Mouse (Mus musculus) c-Kit-positive CD71-positive TER-119-positive erythroid progenitor cells, embryonic 14.5 days (primary cell): ENCODE measurements around the gene Abhd17b.
"Not testable (repeated sequence)": the region's sequence is repeated elsewhere in the genome, so short reads cannot be mapped to it uniquely, and the experiment has no call there.

Experiments used
- DNase-seq: peaks from one replicate; pipeline ENCODE4 v3.0.0-alpha.2; 2013; ENCODE audit warnings: low spot score

The Abhd17b gene

DNA sequence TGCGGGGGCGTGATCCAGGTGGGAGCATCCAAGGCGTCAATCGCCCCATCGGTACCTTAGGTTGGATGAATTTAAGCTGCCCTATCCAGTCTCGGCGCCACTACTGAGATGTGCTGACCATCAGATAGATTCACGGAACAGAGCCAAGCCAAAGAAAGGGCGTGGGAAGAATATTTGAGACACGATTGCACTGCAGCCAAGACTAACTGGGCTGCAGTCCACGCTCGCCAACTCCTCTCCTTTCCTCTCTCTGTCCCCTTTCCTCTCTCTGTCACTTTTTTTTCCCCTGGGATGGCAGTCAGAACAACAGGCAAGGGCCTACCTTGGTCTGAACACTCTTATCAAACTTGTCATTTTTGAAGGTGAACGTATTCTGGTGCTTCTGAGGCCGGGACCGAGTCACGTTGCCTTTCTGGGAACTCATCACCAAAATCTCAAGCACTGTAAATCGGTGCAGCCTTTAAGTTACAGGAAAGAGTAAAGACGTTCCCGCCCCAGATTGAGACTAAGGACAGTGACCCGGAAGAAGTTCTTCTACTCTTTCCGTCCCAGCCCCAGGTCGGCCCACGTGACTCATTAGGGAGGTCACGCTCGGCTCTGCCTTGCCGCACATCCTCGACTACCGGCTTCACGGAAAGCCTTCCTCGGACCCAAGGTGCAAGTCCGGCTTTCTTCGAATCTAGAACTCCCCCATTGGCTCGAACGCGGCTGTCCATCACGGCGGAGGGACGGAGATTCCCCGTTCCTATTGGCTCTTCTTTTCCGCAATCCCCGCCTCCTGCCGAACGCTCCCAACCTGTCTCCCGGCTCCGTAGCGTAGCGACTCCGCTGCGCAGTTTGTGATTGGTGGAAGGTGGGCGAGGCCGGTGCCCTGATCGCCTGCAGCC is 457 bp upstream of the Abhd17b start, which contains the start of gene 1110059E24Rik:
Gene 1110059E24Rik, minus strand, starts transcription at position 692 of the 887 bp plus-strand sequence.
- DNase-seq, result peak; percentile 93

DNA sequence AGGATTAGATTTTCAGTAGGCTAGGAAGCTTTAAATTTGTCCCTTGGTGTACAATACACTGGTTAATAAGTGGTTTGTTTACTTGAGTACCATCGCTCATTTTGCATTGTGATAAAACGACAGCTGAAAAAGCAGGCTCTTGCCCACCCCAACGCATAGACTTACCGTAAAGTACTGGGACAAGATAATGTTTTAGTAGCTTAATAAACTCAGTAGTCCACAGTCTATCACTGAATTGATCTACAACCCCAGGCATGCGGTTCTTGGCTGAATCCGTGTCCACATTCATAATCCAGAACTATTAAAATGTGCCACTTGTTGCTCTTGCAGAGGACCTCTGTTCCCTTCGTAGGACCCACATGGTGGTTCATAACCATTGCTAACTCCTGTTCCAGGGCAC is 1.8 kb downstream of the Abhd17b start:
- DNase-seq, result no peak

DNA sequence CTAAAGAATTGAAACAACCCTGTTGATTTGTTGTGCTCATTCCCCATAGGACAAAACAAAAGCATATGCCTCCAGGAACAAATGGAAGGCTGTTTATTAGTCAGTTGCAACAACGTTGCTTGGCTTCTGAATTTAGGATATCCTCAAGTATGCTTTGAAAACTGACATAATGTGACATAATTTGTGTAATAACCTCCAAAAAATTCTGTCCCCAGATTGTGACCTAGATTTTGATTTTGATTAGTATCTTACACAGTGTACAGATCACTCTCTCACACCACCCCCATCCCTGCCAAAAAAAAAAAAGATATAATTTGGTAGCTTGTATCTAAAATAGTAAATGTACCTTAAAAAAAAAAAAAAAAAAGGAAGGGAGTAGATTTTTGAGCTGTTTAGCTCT is 7.7 kb downstream of the Abhd17b start:
- no peak for DNase-seq

DNA sequence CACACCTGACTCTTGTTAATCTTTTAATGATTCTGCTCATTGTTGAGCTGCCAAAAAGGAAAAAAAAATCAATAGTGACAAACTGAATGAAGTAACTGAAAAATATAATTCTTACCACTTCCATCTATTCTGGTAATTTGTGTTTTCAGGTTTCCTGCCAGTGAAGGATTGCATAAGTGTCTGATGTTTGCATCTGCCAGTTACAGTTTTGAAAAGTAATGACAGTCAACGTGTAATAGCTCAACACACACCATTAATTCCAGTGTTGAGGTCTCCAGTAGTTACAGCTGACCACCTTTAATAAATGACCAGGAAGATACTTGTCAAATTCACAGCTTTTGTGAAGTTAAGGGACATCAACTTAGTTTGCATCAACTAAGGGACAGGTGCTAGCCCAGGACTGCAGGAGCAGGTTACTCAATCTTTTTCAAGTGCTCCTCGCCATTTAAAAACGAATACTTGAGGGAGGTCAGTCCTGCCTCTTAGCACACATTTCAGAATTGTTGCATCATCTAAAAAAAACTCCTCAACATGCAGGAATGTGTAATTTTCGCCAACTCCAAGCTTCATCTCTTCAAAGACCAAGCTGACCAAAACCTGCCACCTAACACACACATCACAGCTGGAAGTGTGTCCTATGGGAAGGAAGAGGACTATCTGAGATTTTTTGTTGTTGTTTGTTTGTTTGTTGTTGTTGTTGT is 10.9 kb downstream of the Abhd17b start:
- DNase-seq, result no peak

DNA sequence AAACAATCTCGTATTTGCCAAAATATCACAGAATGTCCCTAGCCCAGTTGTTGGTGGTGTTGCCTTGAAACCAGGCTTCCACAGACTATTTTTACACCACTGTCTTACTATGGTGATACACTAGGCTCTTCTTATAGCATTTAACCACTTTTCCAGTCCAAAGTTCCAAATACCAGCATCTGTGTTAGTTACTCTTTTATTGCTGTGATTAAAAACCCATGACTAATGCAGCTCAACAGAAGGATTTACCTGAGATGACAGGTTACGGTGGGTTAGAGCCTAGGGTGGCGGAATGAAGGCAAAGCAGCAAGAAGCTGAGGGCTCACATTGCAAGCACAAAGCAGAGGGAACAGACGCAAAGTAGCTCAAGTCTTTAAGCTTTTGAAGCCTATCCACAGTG is 16.7 kb downstream of the Abhd17b start:
- DNase-seq, result no peak

DNA sequence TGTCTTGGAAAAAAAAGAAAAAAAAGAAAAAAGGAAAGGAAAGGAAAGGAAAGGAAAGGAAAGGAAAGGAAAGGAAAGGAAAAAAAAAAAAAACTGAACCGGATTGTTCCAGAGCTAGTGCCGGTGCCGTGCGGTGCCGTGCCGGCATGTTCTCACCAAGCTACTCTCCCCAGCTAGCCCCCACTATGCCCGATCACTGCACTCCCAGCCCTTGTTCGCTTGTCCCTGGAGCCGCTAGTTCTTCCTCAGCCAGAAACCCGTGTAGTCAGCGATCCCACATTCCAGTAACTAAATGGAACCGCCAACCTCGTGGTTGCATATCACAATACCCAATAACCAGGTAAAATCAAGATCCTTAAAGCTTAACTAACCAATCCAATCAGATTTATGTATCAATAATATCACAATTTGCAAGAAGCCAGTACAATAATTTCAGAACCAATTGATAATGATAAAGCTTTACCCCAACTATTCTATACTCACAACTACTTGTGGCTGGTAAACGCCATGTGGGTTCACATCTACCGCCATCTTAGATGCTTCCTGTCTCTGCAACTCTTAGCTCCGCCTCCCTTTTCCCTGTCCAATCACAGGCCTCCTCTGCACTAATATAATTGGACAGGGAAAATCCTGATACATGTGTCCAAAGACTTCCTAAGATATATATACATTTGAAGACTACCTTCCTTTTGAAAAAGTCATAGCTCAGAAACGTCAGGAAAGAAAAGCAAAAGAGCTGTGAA is 21.5 kb downstream of the Abhd17b start:
- no peak for DNase-seq

DNA sequence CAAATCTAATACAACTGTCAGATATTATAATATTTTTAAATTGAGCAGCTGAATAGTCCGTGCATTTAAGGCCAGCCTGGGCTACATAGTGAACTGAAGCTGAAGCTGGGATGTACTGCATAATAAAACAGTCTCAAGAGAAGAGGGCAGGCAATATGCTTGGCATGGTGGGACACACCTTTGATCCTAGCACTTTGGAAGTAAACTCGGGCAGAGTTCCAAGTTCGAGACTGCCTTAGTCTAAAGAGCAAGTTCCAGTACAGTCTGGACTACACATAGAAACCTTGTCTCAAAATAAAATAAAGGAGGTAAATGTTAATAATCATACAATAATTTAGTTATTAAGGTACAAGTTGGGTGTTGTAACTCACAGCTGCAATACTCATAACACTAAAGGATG is 27.1 kb downstream of the Abhd17b start:
- no peak for DNase-seq

DNA sequence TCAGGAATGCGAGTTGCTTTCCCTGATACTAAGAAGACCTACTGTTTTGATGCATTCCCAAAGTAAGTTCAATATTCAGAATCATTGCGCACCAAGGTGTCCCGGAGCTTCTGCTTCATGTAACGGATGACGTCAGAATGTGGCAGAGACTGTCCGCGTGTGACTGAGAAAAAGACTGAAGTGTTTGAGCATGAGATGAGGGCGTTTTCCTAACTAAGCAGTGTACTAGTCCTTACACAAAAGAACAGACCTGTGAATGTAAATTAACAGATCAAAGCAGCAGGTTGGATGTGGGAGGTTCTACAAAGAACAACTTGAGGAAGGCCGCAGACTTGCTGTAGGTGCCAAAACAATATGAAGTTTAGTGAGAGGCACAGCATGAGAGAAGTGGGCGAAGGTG is 28.0 kb downstream of the Abhd17b start:
- DNase-seq, result no peak

DNA sequence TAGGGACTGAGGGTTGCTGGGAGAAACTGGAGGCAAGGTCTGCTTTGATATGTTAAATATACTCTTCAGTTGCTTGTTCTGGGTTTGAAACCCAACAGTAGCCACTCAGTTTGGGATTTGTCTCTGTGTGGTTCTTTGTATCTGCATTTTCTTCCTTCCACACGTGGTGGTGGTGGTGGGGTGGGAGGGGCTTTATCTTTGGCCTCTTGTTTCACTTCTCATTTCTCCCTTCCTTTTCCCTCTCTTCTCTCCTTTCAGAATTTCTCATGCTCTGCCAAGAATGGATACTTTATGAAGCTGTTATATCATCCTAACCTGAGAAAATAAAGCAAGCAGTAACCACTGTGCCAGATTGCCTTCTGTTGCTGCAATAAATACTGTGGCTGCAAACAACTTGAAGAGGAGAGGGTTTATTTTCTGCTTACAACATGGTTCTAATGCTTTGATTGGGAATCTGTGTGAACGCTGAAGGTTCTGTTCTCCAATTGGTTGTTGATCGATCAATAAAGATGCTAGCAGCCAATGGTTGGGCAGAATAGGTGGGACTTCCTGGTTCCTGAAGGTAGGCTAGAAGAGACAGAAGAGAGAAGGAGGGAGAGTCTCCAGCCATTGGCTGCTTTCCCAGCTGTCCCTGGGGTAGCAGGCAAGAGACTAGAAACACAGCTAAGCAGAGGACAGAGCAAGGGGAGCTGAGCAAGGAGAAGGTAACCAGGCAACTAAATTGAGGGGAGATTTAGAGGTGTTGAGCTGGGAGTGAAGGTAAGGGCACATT is 60.5 kb downstream of the Abhd17b start:
- DNase-seq, result no peak

DNA sequence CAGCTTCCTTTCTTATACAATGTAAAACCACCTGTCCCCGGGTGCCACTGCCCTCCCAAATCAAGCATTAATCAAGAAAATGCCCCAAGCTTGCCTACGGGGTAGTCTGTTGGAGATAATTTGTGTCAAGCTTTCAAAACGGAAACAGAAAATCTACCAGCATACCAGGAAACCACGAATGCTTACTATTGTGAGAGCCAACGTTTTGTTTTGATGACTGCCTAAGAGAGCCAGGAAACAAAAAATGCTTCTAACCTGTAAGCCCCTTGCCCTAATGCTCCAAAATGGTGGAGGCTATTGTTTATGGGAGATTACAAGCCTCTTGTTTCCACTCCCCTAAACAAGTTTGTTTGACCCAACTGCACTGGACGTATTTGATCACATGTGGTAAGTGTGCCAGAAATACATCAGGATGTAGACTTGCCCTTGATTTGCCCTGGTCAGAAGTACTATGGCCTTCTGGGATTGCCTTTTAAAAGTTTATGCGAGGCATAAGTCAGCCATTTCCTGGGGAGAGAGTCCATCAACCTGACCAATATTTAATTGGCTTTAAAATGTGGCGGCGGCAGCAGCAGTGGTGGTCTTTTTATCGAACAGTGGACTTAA is 61.4 kb downstream of the Abhd17b start:
- DNase-seq, result no peak

DNA sequence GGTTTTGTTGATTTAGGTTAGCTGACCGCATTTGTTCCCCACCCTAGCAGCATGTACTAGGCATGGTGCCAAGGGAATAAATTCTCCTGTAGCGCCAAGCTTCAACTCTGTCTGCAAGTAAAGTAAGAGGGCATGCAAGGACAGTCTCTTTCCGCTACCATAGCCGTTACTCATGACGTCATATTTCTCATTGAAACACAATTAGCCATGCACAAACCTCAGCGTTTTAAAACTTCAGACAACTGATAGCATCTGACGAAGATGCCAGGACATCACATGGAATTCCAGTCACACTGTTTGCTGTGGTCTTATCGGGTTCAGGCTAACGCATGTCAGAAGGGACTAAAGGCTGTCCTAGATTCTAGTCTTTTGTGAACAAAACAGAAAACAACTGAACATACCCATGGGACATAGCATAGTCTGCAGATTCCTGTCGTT is 62.0 kb downstream of the Abhd17b start:
- DNase-seq, result no peak

DNA sequence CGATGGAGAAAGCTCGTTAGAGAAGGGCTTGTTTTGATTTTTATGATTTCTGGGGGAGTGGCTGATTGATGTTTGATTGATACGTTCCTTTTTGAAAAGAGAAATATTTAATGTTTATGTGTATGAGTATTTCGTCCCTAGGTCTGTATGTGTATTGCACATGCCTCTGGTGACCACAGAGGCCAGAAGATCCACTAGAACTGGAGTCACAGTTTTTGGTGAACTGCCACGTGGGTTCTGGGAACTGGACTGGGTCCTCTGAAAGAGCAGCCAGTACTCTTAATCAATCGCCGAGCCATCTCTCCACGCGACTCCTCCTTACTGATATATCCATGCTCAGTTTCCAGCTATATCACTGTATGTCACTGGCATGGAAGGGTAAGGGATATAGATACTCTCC is 62.5 kb downstream of the Abhd17b start:
- DNase-seq, result no peak

DNA sequence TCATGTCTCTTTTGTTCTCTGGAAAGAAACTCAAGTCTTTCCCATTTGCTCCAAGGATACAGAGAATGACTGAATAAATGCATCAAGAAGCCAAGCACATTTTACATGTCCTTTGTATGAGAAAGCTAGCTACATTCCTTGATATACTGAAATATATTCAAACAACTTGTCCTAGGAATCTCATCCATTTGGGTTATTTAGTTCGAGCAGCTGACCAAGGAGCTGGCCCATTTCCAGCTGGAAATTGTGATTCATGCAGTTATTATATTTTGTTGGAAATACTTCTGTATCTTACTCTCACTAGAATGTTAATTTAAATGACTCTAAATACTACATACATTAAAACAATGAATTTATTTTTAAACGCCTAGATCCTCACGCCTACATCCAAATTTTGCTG is 63.5 kb downstream of the Abhd17b start:
- no peak for DNase-seq

DNA sequence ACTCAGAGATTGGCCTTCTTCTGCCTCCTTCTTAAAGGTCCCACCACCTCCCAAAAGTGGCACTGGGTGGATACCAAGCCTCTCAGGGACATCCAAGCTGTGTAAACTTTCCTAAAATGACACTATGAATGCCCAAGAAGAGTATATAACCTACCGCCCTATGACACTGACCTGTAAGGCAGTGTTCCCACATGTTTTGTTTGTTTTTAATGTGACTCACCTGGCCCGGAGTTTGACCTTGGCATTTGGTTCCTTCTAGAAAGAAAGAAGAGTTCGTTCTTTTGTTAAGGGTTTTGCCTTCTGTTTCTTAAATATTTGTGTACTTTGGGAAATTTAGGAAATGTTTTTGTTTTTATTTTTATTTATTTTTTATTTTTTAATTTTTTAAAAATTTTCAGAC is 66.2 kb downstream of the Abhd17b start:
- DNase-seq, result no peak

DNA sequence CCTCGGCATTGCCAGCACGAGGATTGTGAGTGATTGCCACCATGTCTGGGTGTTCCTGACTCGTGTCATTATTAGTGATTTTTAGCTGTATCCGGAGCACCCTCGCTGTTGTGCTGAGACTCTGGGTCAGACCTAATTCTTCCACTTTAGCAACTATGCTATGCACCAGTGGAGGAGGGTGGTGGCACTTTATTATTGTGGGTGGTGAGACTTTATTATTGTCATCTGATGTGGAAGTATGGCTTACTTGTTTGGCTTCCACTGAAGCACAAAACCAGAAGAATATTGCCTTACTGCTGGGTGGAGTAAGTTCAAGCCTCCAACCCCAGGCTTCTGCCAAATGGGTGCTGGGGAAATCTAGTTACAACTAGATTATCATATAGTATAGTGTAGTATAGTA is 68.0 kb downstream of the Abhd17b start:
- DNase-seq, result no peak

DNA sequence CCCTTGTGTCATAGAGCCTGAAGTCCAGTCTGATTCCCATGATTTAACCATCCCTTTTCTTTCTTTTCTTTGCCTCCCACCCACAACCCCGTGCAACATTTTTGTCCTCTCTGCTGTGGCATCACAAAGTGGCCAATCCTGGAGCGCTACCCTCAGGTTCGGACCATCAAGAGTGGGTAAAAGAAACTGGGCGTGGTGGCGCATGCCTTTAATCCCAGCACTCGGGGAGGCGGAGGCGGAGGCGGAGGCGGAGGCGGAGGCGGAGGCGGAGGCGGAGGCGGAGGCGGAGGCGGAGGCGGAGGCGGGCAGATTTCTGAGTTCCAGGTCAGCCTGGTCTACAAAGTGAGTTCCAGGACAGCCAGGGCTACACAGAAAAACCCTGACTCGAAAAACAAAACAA is 70.3 kb downstream of the Abhd17b start:
- DNase-seq, result not testable (repeated sequence)

DNA sequence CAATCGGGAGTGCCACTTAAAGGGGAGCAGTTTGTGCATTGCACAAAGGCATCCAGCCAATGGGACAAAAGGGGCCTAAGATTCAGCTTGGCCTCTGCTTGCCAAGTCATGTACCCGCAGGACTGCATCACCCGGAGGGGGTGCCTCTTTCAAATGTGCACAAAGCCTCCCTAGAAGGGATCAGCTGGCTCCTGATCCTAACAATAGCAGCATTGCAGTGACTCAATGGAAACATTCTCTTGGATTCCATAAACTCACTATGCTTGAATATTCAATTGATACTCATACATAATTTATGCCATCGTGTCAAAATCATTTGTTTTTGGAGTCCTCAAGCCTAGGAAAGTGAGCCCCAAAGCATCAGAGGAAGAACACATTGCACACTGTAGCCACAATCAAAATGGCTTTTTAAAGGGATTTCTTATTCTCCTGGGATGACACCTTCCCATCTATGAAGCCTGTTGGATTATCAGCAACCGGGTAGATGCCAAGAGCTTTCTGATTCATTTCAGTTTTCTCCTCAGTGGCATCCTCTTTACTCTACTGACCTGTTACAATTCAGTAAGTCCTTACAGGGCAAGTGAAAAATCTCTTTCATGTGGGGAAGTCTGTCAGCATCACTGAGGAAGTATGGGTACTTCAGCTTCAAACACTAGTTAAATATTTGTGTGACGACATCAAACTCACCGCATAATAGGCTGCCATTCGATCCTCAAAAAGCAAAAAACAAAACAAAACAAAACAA is 71.1 kb downstream of the Abhd17b start:
- no peak for DNase-seq

DNA sequence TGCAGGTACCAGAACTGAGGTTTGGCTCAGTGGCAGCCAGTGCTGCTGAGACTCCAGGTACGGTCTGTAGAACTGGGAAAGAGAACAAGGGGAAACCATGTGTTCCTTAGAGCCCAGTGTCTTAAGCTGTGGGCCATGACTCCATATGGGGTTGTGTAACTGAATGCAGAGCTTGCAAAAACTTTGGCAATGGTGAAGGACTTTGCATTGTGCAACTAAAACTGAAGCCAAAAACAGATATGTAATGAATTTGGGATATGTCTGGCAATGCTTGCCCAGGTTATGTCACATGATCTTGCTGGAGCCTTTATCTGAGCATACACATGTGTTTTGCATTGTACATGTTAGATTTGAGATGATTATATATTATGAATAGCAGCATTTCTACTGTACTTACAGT is 72.2 kb downstream of the Abhd17b start:
- no peak for DNase-seq

DNA sequence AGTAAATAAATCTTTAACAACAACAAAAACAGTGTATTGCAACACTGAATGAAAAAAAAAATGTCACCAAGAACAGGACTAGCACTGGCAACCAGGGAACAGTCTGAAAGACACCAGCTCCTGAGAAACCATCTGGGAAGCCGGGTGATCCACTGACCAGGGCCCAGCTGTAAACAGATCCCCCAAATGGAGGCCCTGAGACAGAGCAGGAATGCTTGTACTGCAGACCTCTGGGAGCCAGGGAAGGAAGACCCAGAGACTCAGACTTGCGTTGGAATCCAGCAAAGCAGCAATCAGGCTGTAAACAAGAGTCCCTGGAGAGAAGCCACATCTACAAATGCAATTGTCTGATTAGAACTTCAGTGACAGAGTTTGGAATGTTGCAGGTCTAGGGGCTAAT is 74.1 kb downstream of the Abhd17b start:
- no peak for DNase-seq

DNA sequence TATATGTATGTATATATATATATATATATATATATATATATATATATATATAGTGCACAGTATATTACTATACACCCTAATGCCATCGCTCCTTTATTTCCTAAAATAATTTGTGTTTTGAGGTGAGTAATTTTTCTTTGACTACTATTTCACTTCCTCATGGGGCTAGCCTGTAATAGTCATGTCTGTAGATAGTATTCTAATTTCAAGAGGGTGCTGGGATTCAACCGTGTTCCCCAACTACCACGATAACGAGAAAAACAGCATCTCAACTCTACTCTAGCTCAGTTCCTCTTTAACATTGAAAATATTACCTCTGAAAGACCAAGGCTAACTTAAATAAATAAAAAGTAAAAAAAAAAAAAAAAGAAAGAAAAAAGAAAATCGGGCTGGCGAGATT is 75.4 kb downstream of the Abhd17b start:
- no peak for DNase-seq

DNA sequence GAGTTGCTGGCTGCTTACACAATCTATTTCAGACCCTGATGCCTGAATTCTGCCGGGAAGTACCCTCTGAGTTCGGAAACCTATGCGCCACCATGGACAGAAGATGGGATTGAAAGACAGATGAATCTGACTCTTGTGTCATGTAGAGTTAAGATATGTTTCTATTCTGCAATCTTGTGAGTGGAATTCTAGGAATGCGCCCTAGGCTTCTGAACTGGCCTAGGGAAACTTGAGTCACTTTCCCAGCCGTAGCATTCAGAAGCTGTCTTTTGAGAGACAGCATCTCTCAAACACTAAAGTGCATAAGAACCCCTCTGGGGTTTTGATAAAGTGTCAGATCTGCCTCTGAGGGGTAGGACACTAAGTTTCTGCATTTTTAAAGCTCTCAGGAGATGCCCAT is 78.9 kb downstream of the Abhd17b start:
- DNase-seq, result no peak
